Mouse (Mus musculus) T-helper 17 cell (primary cell): Measurements from ENCODE around the gene Foxred1.

Experiments
- in situ Hi-C, 2 experiments: fragments of 300-600 bp; cut with MboI, MseI; formaldehyde crosslinking; loops; 1 replicate in 1 of 2; 2 replicates in 1 of 2; pipeline ENCODE4 v1.15.1; 2025; ENCODE audit warnings: high pct_unique_total_duplicates in 2 of 2

Gene Foxred1

DNA sequence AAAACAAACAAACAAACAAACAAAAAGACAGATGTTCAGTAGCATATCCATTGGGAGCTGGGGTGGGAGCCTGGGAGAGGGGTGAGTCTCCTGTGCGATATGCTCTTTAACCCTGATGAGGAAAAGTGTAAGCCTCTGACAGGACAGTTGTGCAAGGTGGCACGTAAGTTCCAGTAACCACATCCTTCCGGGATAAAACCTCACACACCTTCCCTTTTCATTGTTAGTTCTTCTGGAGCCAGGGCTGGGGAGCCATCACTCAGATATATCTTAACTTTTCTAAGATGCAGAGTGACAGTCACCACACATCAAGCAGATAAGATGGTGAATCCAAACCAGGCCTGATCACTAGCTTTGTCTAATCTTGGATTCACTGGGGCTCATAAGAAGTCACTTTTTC is 16.8 kb downstream of the Foxred1 start:
- in situ Hi-C loops: no loop called here

DNA sequence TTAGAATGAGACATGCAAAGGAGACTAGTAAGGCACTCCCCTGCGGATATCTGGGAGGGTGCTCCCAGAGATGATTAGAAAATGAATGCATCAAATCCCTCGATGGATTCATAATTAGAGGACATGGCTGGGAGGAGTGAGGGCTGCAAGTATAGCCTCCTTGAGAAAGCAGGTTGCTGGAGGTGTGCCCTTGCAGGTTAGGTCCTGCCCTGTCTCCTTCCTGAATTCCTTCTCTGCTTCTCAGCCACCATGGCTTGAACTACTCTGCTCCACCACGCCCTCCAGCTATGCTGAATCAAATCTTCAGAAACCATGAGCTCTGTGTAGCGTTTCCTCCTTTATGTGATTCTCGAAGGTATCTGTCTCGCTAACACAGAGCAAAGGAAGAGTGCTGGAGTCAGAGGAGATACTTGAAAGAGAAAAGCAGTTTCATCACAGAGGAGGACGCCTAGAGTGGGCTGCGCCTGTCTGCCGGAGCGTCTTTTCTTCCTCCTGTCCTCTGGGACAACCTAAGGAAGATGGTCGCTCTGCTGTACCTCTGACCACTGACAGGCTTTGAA is 17.8 kb downstream of the Foxred1 start:
- in situ Hi-C loops: no loop called here

DNA sequence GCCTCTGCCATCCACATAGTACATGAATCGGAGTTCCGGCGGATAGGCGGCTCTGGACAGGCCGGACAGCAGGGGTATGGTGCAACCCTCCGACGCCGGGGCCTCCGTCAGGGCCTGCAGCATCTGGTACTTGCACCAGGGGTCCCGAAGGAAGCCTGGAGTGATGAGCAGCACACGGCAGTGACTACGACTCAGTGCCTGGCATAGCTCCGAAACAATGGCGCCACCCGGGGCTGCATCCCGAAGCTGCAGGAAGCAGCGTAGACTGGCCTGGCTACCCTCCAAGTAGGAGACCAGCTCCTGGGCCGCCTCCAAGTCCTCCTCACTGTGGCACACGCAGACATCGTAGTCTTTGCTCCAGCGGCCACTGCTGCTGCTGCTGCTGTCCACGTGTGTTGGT is 22.2 kb downstream of the Foxred1 start:
- in situ Hi-C loops: no loop called here

DNA sequence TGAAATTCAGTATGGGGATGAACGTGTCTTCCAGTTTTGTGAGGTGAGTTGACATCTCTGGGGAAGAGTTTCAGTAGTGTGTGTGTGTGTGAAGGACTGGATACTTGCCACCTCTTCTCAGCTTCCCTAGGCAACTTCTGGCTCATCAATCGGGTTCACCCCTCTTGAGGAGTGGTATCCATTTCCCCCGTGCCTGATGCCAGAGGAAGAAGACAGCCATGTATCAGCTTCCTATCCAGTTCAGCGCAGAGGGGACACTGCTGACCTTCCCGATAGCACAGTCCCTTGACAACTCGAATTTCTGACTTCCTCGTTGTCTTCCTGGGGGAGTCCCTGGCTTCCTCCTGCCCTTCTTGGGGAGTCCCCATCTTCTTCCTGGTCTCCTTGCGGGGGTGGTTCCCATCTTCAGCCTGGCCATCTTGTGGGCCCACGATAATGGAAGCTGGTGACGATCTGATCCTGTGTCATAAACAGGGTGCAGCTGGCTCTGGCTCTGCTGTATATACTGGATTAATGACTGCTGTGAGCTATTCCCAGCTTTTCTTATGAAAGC is 23.4 kb downstream of the Foxred1 start:
- in situ Hi-C loops: no loop called here

DNA sequence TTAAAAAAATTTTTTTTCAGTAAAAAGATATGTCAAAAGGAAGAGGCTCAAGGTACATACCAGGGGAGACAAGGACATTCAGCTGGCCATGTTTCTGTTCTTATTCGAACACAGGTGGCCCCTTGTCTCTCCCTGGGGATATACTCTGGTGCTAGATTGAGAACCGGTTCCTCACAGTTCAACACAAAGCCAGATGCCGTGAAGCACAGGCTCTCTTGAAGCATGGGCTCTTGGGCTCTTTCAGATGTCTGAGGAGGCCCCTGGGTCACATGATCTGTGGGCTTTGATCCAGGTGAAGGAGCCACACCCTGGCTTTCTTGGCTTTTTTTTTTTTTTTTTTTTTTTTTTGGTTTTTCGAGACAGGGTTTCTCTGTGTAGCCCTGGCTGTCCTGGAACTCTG is 24.4 kb downstream of the Foxred1 start:
- in situ Hi-C loops: no loop called here

DNA sequence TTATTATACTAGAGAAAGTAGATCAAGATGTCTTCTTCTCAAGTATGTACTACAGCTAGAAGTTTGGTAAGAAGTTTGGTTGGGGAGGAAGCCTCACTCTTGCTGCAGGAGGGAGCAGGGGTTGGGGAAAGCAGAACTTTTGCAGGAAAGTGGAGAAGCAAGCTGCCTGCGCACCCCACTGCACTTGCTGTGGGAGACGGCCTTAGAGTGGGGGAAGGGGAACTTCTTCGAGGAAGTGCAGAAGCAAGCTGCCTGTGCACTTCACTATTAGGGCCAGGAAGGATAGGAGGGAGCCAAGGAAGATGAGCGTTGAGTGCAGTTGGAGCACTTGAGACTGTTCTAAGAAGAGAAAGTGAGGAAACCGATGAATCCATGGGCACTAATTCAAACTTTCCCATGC is 27.5 kb downstream of the Foxred1 start:
- in situ Hi-C loops: no loop called here

DNA sequence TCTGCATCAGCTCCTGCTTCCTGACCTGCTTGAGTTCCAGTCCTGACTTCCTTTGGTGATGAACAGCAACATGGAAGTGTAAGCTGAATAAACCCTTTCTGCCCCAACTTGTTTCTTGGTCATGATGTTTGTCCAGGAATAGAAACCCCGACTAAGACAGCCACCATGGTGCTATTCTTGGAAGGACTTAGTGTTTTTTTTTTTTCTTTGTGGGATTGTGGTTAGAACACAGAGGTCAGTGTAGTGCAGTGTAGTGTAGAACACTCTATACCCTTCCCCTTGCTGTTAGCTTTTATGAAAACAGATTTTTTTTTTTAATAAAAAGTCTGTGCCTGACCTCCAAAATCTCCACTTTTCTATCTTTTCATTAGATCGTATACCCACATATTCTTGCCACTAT is 28.0 kb downstream of the Foxred1 start:
- in situ Hi-C loops: no loop called here

DNA sequence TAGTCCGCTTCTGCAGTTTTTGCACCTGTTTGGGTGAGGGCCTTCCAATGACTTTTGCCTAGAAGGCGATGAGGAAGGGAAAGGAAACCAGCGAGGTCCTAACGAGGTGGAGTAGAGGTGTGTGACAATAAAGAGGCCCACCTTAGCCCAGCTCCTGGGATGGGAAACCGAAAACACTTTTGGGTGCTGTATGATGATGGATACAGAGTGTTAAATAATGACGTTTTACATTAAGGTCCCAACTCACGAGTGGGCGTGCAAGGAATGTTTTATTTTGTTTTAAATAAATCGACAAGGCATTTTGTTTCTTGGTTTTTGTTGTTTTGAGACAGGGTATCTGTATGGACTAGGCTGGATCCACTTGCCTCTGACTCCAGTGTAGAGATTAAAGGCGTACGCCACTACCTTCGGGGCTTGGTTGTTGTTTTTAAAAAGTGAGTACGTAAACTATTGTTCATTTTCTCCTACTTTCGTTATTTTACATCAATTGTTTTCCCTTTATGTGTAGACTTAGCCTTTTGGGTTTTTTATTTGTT is 34.7 kb downstream of the Foxred1 start:
- in situ Hi-C loops: no loop called here

DNA sequence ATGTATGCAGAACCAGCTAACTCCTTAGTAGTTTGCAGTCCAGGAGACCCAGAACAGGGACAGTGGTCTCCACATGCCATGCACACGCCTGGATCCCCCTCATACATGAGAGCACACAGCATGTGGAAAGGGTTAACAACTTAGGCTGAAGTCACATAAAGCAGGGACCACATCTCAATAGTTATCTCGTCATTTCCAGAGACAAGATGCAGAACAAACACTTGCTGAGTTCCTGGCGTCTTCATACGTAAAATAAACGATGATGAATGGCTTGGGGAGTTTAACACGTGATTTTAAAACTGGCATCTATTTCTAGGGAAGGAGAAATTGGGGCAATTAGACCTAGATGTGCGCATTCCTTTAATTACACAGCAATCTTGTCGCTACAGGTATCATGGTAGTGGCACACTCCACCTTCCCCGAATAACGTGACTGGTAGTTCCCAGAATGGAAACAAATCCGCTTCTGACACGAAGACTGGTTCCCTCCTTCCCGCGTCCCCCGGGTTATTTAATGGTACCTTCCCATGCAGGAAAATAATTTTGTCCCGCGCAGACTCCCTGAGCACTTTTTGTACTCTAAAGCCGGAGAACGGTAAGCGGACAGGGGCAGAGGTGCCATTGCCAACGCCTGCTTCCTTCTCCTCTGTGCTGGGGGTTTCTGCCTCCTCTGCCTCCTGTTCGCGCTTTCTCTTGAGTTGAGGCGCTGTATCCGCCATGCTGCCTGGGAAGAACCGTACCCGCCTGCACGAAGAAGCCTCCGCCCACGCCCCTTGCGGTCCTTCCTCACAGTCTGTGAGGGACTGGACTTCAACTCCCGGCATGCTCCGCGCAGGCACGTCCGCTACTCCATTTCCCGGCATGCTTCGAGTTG is 35.4 kb downstream of the Foxred1 start, which contains the start of gene Dcps:
Gene Dcps (minus strand): TSS at position 811 of the 873 bp plus-strand sequence.
- in situ Hi-C loops: no loop called here

DNA sequence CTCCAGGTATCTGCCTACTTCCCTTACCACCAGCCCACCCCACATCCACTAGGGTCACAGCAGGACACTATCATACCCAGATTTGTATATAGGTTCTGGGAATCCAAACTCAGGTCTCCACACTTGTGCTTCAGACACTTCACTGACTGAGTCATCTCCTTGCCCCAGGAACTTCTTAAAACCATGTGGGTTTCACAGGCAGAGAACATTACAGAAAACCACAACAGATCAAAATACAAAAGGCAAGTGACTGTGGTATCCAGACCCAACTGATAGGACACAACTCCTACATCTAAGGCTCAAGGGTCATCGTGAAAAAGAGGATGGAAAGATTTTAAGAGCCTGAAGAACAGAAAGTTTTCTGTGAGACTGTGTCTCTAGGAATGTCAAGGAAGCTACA is 37.5 kb downstream of the Foxred1 start:
- in situ Hi-C loops: loop anchor here (5.0 kb wide), 2 partner anchors 46 to 51 kb away; no protein-coding TSS in a partner anchor

DNA sequence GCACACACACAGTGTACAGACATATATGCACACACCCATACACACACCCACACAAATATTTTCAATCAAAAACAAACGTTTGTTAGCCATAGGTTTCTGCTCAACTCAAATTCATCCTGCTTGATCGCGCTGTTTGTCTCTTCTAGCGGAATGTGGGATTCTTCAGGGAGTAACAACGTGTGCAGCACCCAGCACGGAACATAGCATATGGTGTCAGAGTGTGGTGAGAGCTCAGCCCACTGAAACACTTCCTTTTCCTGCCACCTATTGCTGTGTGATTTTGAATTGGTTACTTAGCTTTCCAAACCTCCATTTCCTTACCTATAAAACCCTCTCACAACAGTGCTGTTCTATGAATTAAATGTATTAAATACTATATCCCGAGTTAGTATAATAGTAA is 40.8 kb downstream of the Foxred1 start:
- in situ Hi-C loops: loop anchor here (5.0 kb wide), 2 partner anchors 43 to 48 kb away; no protein-coding TSS in a partner anchor

DNA sequence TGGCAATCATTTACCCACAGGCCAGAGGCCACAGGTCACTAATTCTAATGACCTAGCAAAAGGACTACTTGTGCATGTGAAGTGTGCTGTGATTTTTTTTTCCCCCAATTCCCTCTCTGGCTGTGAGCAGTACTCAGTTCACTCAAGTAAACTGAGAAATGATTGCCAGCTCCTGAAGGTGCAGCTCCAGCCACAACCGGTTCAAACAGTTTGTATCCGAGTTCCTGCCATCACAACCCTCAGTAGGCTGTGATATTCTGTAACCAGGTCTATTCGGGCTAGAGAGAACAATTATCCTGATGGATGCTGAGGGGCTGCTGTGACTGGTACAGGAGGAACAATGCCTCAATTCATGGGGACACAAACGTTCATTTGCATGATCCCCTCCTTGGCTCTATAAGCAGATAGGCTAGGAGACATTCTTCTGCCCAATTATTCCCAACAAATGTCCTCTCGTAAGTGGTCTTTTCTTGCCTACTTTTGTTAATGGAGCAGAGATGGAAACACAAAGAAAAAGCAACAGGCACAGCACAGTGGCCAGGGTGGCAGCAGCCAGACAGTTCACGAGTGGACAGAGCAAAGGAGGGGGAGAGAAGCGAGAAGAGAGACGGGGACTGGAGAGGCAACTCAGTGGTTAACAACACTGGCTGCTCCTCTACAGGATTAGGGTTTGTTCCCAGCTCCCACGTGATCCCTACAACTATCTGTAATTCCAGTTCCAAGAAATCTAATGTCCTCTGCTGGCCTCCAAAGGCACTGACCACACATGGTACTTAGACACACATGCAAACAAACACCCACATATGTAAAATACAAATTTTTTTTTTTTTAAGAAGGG is 43.8 kb downstream of the Foxred1 start:
- in situ Hi-C loops: no loop called here

DNA sequence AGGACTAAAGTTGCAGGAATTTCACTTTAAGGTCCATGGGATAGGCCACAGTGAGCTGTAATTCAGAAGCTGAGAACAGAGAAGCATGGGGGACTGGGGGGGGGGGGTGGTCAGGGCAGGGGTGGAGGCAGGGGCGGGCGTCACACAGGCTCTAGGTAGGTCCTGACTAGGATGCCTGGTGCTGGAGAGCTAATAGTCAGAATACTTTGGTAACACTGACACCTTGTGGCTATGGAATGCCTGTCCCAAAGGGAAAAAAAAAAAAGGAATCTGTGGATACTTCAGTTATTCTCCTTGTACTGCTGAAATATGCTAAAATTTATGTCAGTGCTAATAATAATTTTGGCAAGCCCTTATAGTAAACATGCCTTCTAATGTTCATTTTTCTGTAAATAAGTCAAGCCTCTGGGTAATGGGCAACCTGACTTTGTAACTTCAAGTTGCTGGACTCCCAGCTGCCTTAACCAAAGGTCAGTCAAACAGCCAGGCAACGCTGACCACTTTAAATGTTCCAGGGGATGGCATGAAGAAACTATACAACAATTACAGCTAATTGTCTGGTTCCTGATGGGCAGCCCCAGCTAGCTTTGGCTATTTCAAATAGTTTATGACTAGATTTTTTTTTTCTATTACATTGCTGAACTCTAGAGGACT is 44.6 kb downstream of the Foxred1 start:
- in situ Hi-C loops: no loop called here

DNA sequence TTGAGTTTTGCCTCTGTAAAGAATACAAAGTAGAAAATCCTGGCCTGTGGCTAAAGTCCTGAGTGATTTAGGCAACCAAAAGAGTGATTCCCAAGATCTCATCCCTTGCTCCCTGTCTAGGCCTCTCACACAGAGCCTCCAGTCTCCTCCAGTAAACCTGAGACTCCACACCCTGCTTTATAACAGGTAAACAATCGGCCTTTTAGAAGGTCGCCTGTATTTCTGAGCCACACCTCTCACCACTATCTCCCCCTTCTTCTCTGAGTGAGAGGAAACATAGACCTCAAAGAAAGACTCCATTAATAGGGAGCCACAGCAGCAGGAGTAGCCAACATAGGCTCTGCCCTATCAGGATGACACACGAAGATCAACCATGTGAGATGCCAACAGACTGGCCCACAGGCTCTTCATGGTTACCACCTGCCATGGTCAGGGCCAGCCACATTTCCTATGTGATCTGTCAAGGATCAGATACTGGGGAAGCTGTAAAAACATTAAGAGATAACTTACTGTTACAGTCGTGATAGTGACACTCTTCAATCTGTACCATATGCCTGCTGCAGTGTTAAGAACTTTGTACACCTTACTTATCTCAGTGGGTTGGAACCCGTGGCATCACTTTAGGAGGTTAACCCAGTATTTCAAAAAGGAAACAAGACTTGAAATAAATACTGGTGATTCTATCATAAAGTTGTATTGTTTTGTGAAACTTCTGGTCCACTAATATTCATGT is 46.5 kb downstream of the Foxred1 start:
- in situ Hi-C loops: loop anchor here in 1 of 2 experiments (5.0 kb wide), 1 partner anchor 182 kb away; no protein-coding TSS in a partner anchor

DNA sequence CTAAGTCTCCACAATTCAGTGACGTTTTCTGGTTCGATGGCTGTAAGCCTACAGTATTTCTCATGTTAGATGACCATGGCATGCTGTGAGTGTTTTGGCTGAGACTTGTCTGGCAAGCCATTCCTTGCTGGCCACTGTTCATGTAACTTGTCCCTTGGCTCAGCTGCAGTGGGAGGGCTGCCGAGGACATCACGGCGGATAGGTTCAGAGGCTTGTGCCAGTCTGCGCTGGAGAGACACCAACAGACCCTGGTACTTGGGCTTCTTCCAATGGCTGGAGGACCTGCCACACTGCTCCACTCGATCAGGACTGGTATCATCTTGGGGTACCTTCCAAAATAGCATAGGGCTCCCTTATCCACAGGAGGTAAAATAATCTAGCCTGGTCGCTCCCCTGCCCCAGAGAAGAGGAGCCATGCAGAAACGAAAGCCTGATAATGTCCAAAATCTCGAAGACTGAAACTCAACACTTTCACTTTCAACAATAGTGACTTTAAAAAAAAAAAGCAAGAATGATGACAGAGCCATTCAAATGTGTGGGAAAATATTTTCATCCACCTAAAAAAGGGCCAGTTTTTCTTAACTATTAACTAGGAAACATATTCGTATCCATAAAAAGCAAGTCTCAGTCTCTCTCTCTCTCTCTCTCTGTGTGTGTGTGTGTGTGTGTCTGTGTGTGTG is 47.7 kb downstream of the Foxred1 start:
- in situ Hi-C loops: loop anchor here in 1 of 2 experiments (5.0 kb wide), 1 partner anchor 181 kb away; no protein-coding TSS in a partner anchor

DNA sequence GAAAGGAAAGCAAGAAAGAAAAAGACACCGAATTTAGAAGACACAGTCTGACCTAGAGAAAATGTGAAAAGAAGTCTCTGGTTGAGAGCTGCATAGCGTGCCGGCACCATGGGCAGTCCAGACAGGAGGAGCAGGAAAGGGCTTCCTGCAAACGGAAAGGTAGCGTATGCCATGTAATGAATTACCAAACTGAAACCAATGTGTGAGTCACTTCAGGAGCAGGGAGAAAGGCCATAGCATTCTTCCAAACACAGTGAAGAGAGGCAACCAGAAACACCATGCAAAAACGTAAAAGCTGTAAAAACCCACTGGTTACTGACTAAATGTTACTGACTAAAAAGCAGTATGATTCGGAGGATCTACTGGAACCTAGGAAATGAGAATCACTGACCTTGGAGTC is 49.1 kb downstream of the Foxred1 start:
- in situ Hi-C loops: loop anchor here in 1 of 2 experiments (5.0 kb wide), 1 partner anchor 179 kb away; no protein-coding TSS in a partner anchor

DNA sequence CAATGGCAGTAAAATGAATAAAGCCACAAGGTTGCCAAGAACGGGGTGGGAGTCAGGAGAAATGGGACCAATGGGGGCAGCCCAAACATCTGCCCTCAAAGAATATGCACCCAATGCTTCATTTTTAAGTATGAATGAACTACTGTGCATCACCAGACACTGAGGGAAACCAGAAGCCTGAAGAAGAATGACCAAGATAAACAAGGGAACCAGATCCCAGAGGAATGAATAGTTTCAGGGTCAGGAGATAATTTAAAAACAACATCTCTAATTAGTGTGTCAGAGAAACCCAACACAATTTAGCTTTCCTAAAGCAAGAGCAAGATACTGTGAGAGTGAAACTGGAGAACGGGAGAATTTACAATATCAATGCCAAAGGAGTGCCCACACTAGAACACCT is 50.2 kb downstream of the Foxred1 start:
- in situ Hi-C loops: loop anchor here in 1 of 2 experiments (5.0 kb wide), 1 partner anchor 178 kb away; no protein-coding TSS in a partner anchor

DNA sequence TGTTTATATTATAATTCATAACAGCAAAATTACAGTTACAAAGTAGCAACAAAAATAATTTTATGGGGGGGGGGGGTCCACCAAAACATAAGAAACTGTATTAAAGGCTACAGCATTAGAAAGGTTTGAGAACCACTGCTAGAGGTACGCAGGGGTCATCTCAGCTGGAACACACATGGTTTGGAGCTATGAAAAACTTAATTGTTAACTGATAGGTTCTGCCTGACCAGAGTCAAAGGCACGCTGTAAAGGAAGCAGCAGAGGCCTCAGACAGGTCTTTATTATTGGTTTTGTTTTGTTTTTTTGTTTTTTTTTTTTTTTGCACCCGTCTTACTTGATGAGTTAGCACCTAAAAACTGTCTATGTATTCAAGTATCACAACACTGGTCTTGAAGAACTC is 52.4 kb downstream of the Foxred1 start:
- in situ Hi-C loops: no loop called here

DNA sequence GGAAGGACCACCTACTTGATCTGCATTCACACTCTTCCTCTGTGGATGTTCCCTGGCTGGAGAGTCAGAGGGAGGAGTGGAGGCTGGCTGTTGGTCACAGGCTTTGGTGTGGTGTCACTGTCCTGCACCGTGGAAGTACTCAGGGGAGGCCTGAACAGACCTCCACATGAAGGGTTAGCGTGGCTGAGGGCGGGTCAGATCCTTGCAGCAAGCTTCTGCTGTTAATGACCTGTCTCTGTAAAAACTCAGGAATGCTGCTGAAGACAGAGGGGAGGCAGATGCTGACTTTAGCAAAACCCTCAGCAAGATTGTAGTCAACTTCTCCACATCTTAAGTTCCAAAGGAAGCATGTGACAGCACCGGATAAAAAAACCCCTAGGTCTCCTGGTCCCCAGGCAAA is 54.0 kb downstream of the Foxred1 start:
- in situ Hi-C loops: no loop called here
